Mouse (Mus musculus) heart, adult 2 months (tissue): ENCODE measurements around the gene Kcnip1. TPM values are rescaled to one million over a fixed set of nuclear protein-coding genes. Genes with fewer than 3 reads are reported as not detected.

Source experiments
- DNase-seq, 2 experiments: peaks; one replicate each; pipeline ENCODE4 v3.0.0; 2021
- H3K27ac ChIP-seq: fragments of 200-600 bp; 2 replicates; pipeline ENCODE4 v1.8.1; 2022
- H3K27me3 ChIP-seq: fragments of 200-500 bp; 2 replicates; pipeline ENCODE4 v1.6.1; 2012; ENCODE audit warnings: mild to moderate bottlenecking, low read length, inconsistent platforms, mixed read lengths; ENCODE audit not compliant: control insufficient read depth, insufficient read depth
- H3K36me3 ChIP-seq: fragments of 200-500 bp; 2 replicates; pipeline ENCODE4 v1.6.1; 2012; ENCODE audit warnings: low read length, inconsistent platforms; ENCODE audit not compliant: control insufficient read depth, insufficient read depth
- H3K4me1 ChIP-seq: fragments of 200-500 bp; 2 replicates; pipeline ENCODE4 v1.6.1; 2011; ENCODE audit warnings: low read length; ENCODE audit not compliant: control insufficient read depth, insufficient read depth
- H3K4me3 ChIP-seq: fragments of 200-600 bp; 2 replicates; pipeline ENCODE4 v1.8.1; 2022
- H3K79me2 ChIP-seq: fragments of 200-500 bp; replicated peaks from 2 replicates; pipeline ENCODE4 v1.6.1; 2012; ENCODE audit warnings: mild to moderate bottlenecking, inconsistent platforms, low read length, moderate library complexity, mixed read lengths; ENCODE audit not compliant: control insufficient read depth, insufficient read depth
- H3K9ac ChIP-seq: fragments of 200-500 bp; 2 replicates; pipeline ENCODE4 v1.6.1; 2012; ENCODE audit warnings: low read depth, mild to moderate bottlenecking, control low read depth, inconsistent platforms, low read length, mixed read lengths
- CTCF ChIP-seq: fragments of 200-600 bp; IDR thresholded peaks from 2 replicates; pipeline ENCODE4 v1.8.1; 2022; ENCODE audit warnings: antibody characterized with exemption, mild to moderate bottlenecking, moderate library complexity
- EP300 ChIP-seq: fragments of 200-500 bp; IDR thresholded peaks from 2 replicates; pipeline ENCODE4 v1.6.1; 2011; ENCODE audit warnings: low read depth, low read length, control low read depth; ENCODE audit not compliant: insufficient read depth
- POLR2A ChIP-seq: fragments of 200-500 bp; IDR thresholded peaks from 2 replicates; pipeline ENCODE4 v1.6.1; 2011; ENCODE audit warnings: mild to moderate bottlenecking, low read depth, low read length, control low read depth; ENCODE audit not compliant: insufficient read depth
- WGBS: fragments of 180-500 bp; shearing (Covaris S2); methylation state at CpG from one replicate; pipeline ENCODE4 v1.1.7; 2018; 5-methylcytosine and 5-hydroxymethylcytosine counted together
- intact Hi-C: fragments of 180-260 bp; cut with DNase I; formaldehyde crosslinking; loops from one replicate; pipeline ENCODE4 v1.15.1; 2025
- polyA plus RNA-seq: library from polyadenylated mRNA; depleted of rRNA; stranded (reverse); fragments of >200 nt; gene quantifications from 2 replicates; pipeline ENCODE4 v1.2.3, GENCODE M21; 2012
- total RNA-seq, 2 experiments: library from RNA; stranded (reverse); gene quantifications; 2 replicates each; pipeline ENCODE4 v1.2.3; 2021

Kcnip1 gene
- total and polyA plus RNA-seq, 3 experiments = 0.11 to 0.18 TPM; not detected in 1

GRCm38 (mm10) chr11:33938561-33939274 is 54.2 kb downstream of the Kcnip1 start:
- Histone ChIP-seq H3K9ac (no peak overlapping the region), H3K36me3 (no peaks in the 10 kb centered on the region), H3K27me3 (no peaks in the 10 kb centered on the region), H3K4me3 (no peak overlapping the region), H3K4me1 (no peaks in the 10 kb centered on the region), H3K27ac (no peak overlapping the region), H3K79me2 (no peaks in the 10 kb centered on the region)
- intact Hi-C loops = no loop called here
- WGBS = 54% methylated on average over 7 of the region's 7 CpGs
- TF ChIP-seq POLR2A (no peak), EP300 (no peak), CTCF (no peak)
- peak in 1 of 2 experiments; percentile 9 for DNase-seq

- H3K36me3 ChIP-seq = no peaks in the 10 kb centered on the region
- H3K27me3 ChIP-seq = no peaks in the 10 kb centered on the region
- H3K79me2 ChIP-seq = no peaks in the 10 kb centered on the region
- no peak for TF ChIP-seq EP300
- TF ChIP-seq POLR2A = no peak
- no peak for TF ChIP-seq CTCF
- intact Hi-C loops = no loop called here
- no peak overlapping the region for H3K27ac ChIP-seq
- H3K9ac ChIP-seq = no peak overlapping the region
- H3K4me1 ChIP-seq = no peaks in the 10 kb centered on the region
- DNase-seq = no peak
- 85% methylated on average over 8 of the region's 8 CpGs for WGBS
- no peak overlapping the region for H3K4me3 ChIP-seq
Observed at GRCm38 (mm10) chr11:33937641-33938040, 55.3 kb downstream of the Kcnip1 start.

GRCm38 (mm10) chr11:33934286-33934685 is 58.7 kb downstream of the Kcnip1 start:
- DNase-seq = no peak
- H3K27ac ChIP-seq = no peak overlapping the region
- peak; percentile 42 for TF ChIP-seq CTCF
- TF ChIP-seq EP300 = no peak
- 56% methylated on average over 9 of the region's 9 CpGs for WGBS
- no peaks in the 10 kb centered on the region for H3K36me3 ChIP-seq
- no peak overlapping the region for H3K9ac ChIP-seq
- no peak overlapping the region for H3K4me3 ChIP-seq
- H3K27me3 ChIP-seq = no peaks in the 10 kb centered on the region
- no peaks in the 10 kb centered on the region for H3K4me1 ChIP-seq
- no peaks in the 10 kb centered on the region for H3K79me2 ChIP-seq
- intact Hi-C loops = no loop called here

- intact Hi-C loops = no loop called here
- Histone ChIP-seq H3K36me3 (no peaks in the 10 kb centered on the region), H3K27me3 (no peaks in the 10 kb centered on the region), H3K4me3 (no peak overlapping the region), H3K9ac (no peak overlapping the region), H3K27ac (no peak overlapping the region), H3K4me1 (no peaks in the 10 kb centered on the region), H3K79me2 (no peaks in the 10 kb centered on the region)
- TF ChIP-seq CTCF (no peak), EP300 (no peak), POLR2A (no peak)
- 41% methylated on average over 18 of the region's 18 CpGs for WGBS
- DNase-seq = no peak
Observed at GRCm38 (mm10) chr11:33932386-33933111, 60.4 kb downstream of the Kcnip1 start.

GRCm38 (mm10) chr11:33931836-33932385 is 61.0 kb downstream of the Kcnip1 start:
- TF ChIP-seq CTCF (no peak), EP300 (no peak), POLR2A (no peak)
- Histone ChIP-seq H3K4me3 (no peak overlapping the region), H3K79me2 (no peaks in the 10 kb centered on the region), H3K9ac (no peak overlapping the region), H3K4me1 (no peaks in the 10 kb centered on the region), H3K36me3 (no peaks in the 10 kb centered on the region), H3K27me3 (no peaks in the 10 kb centered on the region), H3K27ac (no peak overlapping the region)
- DNase-seq = peak in 1 of 2 experiments; percentile 18
- intact Hi-C loops = no loop called here
- 18% methylated on average over 10 of the region's 10 CpGs for WGBS

- no peaks in the 10 kb centered on the region for H3K27me3 ChIP-seq
- no peaks in the 10 kb centered on the region for H3K36me3 ChIP-seq
- WGBS = 71% methylated on average over 11 of the region's 11 CpGs
- H3K9ac ChIP-seq = no peak overlapping the region
- H3K27ac ChIP-seq = no peak overlapping the region
- no peaks in the 10 kb centered on the region for H3K4me1 ChIP-seq
- no peaks in the 10 kb centered on the region for H3K79me2 ChIP-seq
- TF ChIP-seq CTCF = no peak
- TF ChIP-seq POLR2A = no peak
- TF ChIP-seq EP300 = no peak
- no peak overlapping the region for H3K4me3 ChIP-seq
- no peak for DNase-seq
- intact Hi-C loops = loop anchor here (5.0 kb wide), 1 partner anchor 283 kb away; no protein-coding TSS in a partner anchor
Observed at GRCm38 (mm10) chr11:33929412-33929811, 63.5 kb downstream of the Kcnip1 start.
